Mouse (Mus musculus) intestine, embryonic 14.5 days (tissue): Measurements from ENCODE around the gene Rassf5. TPM values are rescaled to one million over a fixed set of nuclear protein-coding genes. Genes with fewer than 3 reads are reported as not detected.

ENCODE experiments used
- ATAC-seq: fragments of 200-750 bp; cut with Nextera tagmentation; replicated peaks from 2 replicates; pipeline ENCODE4 v1.8.0; 2017; ENCODE audit warnings: low read depth, moderate number of reproducible peaks, moderate TSS enrichment, moderate library complexity; ENCODE audit not compliant: low FRiP score, low TSS enrichment
- DNase-seq: peaks from one replicate; pipeline ENCODE4 v3.0.0-alpha.2; 2018; ENCODE audit warnings: low spot score
- H3K27ac ChIP-seq: fragments of 300-500 bp; sonication (generic); 2 replicates; pipeline ENCODE4 v1.5.1; 2014; ENCODE audit warnings: low read depth, mild to moderate bottlenecking, control low read depth
- H3K27me3 ChIP-seq: fragments of 300-500 bp; sonication (generic); replicated peaks from 2 replicates; pipeline ENCODE4 v1.6.1; 2014; ENCODE audit warnings: low read length, control low read depth; ENCODE audit not compliant: control insufficient read depth, insufficient read depth
- H3K36me3 ChIP-seq: fragments of 300-500 bp; sonication (generic); 2 replicates; pipeline ENCODE4 v1.6.1; 2014; ENCODE audit warnings: low read length, control low read depth; ENCODE audit not compliant: control insufficient read depth, insufficient read depth
- H3K4me1 ChIP-seq: fragments of 300-500 bp; sonication (generic); replicated peaks from 2 replicates; pipeline ENCODE4 v1.6.1; 2014; ENCODE audit warnings: low read length, control low read depth, mixed read lengths; ENCODE audit not compliant: control insufficient read depth, insufficient read depth
- H3K4me2 ChIP-seq: fragments of 300-500 bp; sonication (generic); 2 replicates; pipeline ENCODE4 v1.6.1; 2014; ENCODE audit warnings: low read length
- H3K4me3 ChIP-seq: fragments of 300-500 bp; sonication (generic); 2 replicates; pipeline ENCODE4 v1.5.1; 2014; ENCODE audit warnings: low read depth, low read length, control low read depth, mixed read lengths
- H3K9ac ChIP-seq: fragments of 300-500 bp; sonication (generic); 2 replicates; pipeline ENCODE4 v1.6.1; 2014; ENCODE audit warnings: mild to moderate bottlenecking, low read length
- H3K9me3 ChIP-seq: fragments of 300-500 bp; sonication (generic); 2 replicates; pipeline ENCODE4 v1.6.1; 2016; ENCODE audit warnings: low read length, control low read depth; ENCODE audit not compliant: control insufficient read depth
- WGBS: fragments of 180-500 bp; shearing (Covaris S2); extraction: QIAGEN DNeasy Blood & Tissue Kit; methylation state at CpG from one replicate; pipeline ENCODE4 v1.1.7; 2014; 5-methylcytosine and 5-hydroxymethylcytosine counted together
- polyA plus RNA-seq: library from polyadenylated mRNA; unstranded; fragments of >200 nt; fragmentation: Nextera tagmentation; extraction: Ambion mirVana; gene quantifications from 2 replicates; pipeline ENCODE4 v1.2.1, GENCODE M21; 2014

Gene Rassf5
- polyA plus RNA-seq, 1 experiment from 2014 or later = 2.9 TPM

DNA sequence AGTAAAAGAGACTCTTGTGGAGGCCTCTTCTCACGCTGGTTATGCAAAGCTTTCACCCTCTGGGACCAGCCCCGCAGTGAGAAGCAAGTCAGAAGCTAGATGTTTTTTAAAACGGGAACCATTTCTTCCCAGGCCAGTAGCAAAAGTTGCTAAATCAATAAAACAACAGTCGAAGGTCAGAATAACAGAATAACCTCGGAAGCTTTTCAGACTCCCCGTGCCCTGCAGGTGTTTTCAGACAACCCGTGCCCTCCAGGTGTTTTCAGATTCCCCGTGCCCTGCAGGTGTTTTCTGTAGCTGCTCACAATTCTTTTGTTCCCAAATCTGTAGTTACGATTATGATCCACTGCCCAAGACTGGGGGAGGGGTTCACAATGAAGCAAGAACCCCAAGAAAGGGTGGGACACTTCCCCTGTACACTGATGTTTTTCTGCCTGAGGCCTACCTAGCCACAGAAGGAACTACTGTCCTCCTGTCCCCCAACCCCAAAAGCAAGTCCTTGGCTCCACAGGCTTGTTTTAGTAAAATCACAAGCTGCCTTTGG is 46.6 kb downstream of the Rassf5 start:
- H3K4me2 ChIP-seq = no peak overlapping the region
- H3K36me3 ChIP-seq = no peaks in the 10 kb centered on the region
- H3K27me3 ChIP-seq = no peaks in the 10 kb centered on the region
- WGBS = 80% methylated on average over 9 of the region's 9 CpGs
- DNase-seq = no peak
- no peak overlapping the region for H3K27ac ChIP-seq
- no peak for ATAC-seq
- no peak overlapping the region for H3K4me3 ChIP-seq
- peaks cover 9% of the 10 kb centered on the region; the same call in 1 of the 2 replicates for H3K4me1 ChIP-seq
- no peaks in the 10 kb centered on the region for H3K9me3 ChIP-seq
- H3K9ac ChIP-seq = no peak overlapping the region

DNA sequence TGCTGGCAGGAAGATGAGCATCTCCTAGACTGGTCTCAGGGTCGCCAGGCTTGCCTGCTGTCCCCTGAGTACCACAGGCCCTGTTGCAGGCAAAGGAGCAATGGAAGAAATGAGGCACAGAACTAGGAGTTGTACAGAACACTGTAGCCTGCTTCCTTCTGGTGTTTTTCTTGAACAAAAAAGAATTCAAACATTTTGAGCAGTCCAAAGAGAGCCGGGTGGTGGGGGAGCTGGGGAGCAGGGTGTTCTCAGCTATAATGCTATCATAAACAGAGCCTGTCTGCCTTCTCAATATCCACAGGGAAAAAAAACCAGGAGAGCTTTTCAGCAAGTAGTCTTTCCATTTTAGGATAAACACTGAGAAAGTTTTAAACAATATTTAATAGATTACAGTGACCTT is 49.0 kb downstream of the Rassf5 start:
- H3K4me3 ChIP-seq = no peak overlapping the region
- H3K4me1 ChIP-seq = peaks cover 9% of the 10 kb centered on the region; the same call in 1 of the 2 replicates
- no peak overlapping the region for H3K4me2 ChIP-seq
- peak overlapping the region; percentile 9; the same call in 1 of the 2 replicates for H3K27ac ChIP-seq
- no peaks in the 10 kb centered on the region for H3K36me3 ChIP-seq
- ATAC-seq (no peak), DNase-seq (no peak)
- WGBS = 32% methylated on average over 2 of the region's 2 CpGs
- H3K27me3 ChIP-seq = no peaks in the 10 kb centered on the region
- H3K9me3 ChIP-seq = no peaks in the 10 kb centered on the region
- no peak overlapping the region for H3K9ac ChIP-seq

DNA sequence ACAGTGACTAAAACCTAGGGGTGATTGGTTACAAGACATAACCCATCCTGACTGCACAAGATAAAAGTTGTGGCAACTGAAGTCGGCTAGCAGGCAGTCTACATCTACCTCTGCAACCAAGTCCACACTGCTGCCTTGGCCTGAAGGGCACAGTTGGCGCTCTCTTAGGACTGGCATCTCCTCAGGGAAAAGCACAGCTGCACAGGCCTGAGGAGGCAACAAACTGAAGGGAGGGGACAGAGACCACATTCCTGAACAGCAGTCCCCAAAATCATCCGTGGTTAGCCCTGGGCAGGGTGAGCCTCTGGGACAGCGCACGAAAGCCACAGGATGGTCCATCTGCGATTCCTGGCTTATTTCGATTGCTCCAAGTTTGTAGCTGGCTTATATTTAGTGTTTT is 49.4 kb downstream of the Rassf5 start:
- DNase-seq = no peak
- WGBS = 70% methylated on average over 7 of the region's 7 CpGs
- H3K9ac ChIP-seq = no peak overlapping the region
- peaks cover 9% of the 10 kb centered on the region; the same call in 1 of the 2 replicates for H3K4me1 ChIP-seq
- H3K27ac ChIP-seq = peak overlapping the region; percentile 9; the same call in 1 of the 2 replicates
- H3K36me3 ChIP-seq = no peaks in the 10 kb centered on the region
- H3K27me3 ChIP-seq = no peaks in the 10 kb centered on the region
- ATAC-seq = no peak
- no peaks in the 10 kb centered on the region for H3K9me3 ChIP-seq
- H3K4me2 ChIP-seq = no peak overlapping the region
- H3K4me3 ChIP-seq = no peak overlapping the region

DNA sequence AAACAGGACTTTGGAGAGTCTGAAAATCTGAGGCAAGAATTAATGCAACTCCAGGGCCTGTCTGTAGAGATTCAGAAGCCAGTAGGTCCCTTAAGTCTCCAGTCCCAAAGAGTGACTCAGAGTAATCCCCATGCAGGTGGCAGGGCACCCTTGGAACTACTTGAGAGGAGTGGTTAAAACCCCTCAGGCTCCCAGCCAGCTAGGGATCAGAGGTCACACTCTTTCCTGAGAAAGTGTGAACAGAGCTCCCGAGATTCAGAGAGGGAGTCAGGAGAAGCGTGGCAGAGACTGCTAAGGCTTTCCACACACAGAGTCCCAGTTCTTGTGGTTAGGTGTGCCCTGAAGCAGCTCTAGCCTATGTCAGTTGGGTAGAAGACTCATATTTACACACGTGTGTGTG is 51.3 kb downstream of the Rassf5 start:
- Histone ChIP-seq H3K27me3 (no peaks in the 10 kb centered on the region), H3K9me3 (no peaks in the 10 kb centered on the region), H3K4me3 (no peak overlapping the region), H3K9ac (no peak overlapping the region), H3K27ac (no peak overlapping the region), H3K4me1 (peaks cover 9% of the 10 kb centered on the region; the same call in 1 of the 2 replicates), H3K36me3 (no peaks in the 10 kb centered on the region), H3K4me2 (no peak overlapping the region)
- ATAC-seq = no peak
- WGBS = 59% methylated on average over 3 of the region's 3 CpGs
- no peak for DNase-seq

DNA sequence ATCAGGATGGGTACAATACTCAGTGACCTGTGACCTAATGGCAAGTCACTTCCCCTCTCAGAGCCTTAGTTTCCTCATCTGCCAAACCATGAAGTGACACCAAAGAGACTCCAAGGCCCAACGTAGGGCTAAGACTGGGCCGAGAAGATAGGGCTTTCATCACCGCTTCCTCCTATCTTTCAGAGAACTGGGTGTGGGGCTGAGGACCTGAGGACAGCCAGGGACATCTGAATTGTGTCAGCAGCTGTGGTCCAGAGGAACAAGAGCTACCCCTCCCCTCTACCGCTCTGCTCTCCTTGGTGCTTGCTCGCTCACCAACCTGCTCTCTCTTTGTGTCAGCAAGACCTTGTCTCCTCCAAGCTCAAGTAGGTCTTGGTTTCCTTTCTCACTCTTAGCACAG is 56.4 kb downstream of the Rassf5 start:
- H3K9ac ChIP-seq = no peak overlapping the region
- 0 out of 2 replicates have a peak, but pooled peaks cover 4% of the 10 kb centered on the region for H3K4me1 ChIP-seq
- no peak overlapping the region for H3K4me3 ChIP-seq
- DNase-seq (no peak), ATAC-seq (no peak)
- H3K27ac ChIP-seq = no peak overlapping the region
- H3K36me3 ChIP-seq = no peaks in the 10 kb centered on the region
- no peaks in the 10 kb centered on the region for H3K9me3 ChIP-seq
- no peaks in the 10 kb centered on the region for H3K27me3 ChIP-seq
- no peak overlapping the region for H3K4me2 ChIP-seq
- WGBS = 95% methylated on average over 5 of the region's 5 CpGs

DNA sequence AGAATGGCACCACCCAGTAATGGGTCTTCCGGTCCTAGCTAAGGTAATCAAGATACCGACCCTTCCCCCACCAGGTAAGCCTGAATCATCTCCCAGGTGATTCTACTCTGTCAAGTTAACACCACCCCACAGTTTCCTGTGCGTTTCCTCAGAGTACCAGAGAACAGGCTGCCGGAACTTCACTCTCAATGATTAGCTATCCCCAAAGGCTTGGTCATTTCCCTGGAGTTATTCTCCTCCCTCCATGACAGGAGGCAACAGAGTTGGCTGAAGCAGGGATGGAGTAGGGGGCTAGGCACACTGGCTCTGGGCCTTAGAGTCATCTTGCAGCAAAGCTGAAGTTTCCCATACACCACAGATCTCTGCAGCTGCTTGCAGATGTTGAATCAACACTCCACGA is 57.2 kb downstream of the Rassf5 start:
- Histone ChIP-seq H3K9me3 (no peaks in the 10 kb centered on the region), H3K27me3 (no peaks in the 10 kb centered on the region), H3K4me1 (0 out of 2 replicates have a peak, but pooled peaks cover 4% of the 10 kb centered on the region), H3K4me2 (no peak overlapping the region), H3K36me3 (0 out of 2 replicates have a peak, but pooled peaks cover 3% of the 10 kb centered on the region), H3K4me3 (no peak overlapping the region), H3K9ac (no peak overlapping the region), H3K27ac (no peak overlapping the region)
- DNase-seq = no peak
- no peak for ATAC-seq
- WGBS = 77% methylated on average over 5 of the region's 5 CpGs

DNA sequence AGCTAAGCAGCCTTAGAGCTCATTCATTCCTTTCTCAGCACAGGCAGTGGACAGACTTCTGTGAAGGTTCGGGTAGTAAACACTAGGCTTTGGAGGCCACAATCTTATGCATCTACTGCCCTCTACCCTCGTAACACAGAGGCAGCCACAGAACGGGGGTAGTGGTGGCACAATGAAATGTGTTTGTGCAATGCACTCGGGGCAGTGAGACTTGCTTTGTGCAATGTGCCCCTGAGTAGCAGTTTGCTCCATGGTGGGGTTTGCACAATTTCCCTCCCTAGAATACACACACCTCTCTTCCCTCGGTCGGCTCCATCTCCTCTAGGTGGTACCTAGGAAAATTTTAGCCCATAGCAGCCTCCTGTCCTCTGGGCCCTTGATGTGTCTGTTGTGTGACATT is 58.1 kb downstream of the Rassf5 start:
- DNase-seq (no peak), ATAC-seq (no peak)
- H3K9me3 ChIP-seq = no peaks in the 10 kb centered on the region
- 0 out of 2 replicates have a peak, but pooled peaks cover 4% of the 10 kb centered on the region for H3K4me1 ChIP-seq
- WGBS = 79% methylated on average over 6 of the region's 6 CpGs
- no peak overlapping the region for H3K9ac ChIP-seq
- H3K36me3 ChIP-seq = 0 out of 2 replicates have a peak, but pooled peaks cover 3% of the 10 kb centered on the region
- H3K4me3 ChIP-seq = no peak overlapping the region
- H3K27ac ChIP-seq = no peak overlapping the region
- no peaks in the 10 kb centered on the region for H3K27me3 ChIP-seq
- no peak overlapping the region for H3K4me2 ChIP-seq

DNA sequence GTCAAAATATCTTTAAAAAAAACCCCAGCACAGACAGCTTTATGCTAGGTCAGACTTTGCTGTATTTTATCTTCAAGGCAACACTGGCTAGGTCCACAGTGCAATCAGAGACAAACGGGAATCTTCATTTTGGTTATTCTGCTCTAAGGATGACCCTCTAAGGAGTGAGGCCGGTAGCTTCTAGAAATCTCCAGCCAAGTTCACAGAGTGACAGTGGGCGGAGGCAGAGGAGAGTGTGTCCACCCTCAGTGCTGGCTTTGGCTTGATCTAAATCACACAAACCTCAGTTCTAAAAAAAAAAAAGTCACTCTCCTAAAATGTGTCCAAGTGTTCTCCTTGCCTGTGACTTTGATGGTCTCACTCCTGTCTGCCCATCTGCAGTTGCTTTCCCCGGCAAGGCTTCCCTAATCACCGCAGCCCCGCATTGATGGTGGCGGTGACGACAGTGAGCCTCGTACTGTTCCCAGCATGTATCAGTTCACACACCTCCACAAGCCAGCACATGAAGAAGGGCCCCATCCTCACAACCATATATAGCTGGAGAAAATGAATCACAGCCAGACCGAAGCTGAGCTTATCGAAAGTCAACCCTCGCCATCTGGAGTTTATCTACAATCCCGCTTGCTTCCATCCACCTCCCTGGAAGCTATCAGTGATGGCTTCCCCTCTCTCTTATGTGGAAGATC is 59.1 kb downstream of the Rassf5 start:
- DNase-seq = no peak
- no peak overlapping the region for H3K4me3 ChIP-seq
- H3K9me3 ChIP-seq = no peaks in the 10 kb centered on the region
- ATAC-seq = no peak
- H3K27ac ChIP-seq = no peak overlapping the region
- 76% methylated on average over 13 of the region's 13 CpGs for WGBS
- no peaks in the 10 kb centered on the region for H3K27me3 ChIP-seq
- no peak overlapping the region for H3K9ac ChIP-seq
- H3K4me1 ChIP-seq = 0 out of 2 replicates have a peak, but pooled peaks cover 4% of the 10 kb centered on the region
- H3K36me3 ChIP-seq = 0 out of 2 replicates have a peak, but pooled peaks cover 3% of the 10 kb centered on the region
- no peak overlapping the region for H3K4me2 ChIP-seq
